Mouse (Mus musculus) gonadal fat pad, adult 2 months (tissue): Measurements from ENCODE around the gene Endou. TPM values are rescaled to one million over a fixed set of nuclear protein-coding genes. Genes with fewer than 3 reads are reported as not detected.

Experiments
- DNase-seq: peaks from one replicate; pipeline ENCODE4 v3.0.0-alpha.2; 2012; ENCODE audit warnings: low read depth
- polyA plus RNA-seq: library from polyadenylated mRNA; depleted of rRNA; stranded (reverse); fragments of >200 nt; gene quantifications from 2 replicates; pipeline ENCODE4 v1.2.3, GENCODE M21; 2012

Gene Endou
- polyA plus RNA-seq, 1 experiment: 3.2 TPM

- DNase-seq: no peak
Measured at GRCm38 (mm10) chr15:97754476-97754875, 23.3 kb upstream of the Endou start.

GRCm38 (mm10) chr15:97752491-97752890 is 21.4 kb upstream of the Endou start:
- DNase-seq: no peak

GRCm38 (mm10) chr15:97751676-97752075 is 20.5 kb upstream of the Endou start:
- no peak for DNase-seq

- DNase-seq: no peak
Measured at GRCm38 (mm10) chr15:97750697-97751096, 19.6 kb upstream of the Endou start.

GRCm38 (mm10) chr15:97749841-97750240 is 18.7 kb upstream of the Endou start:
- no peak for DNase-seq

- DNase-seq: no peak
Measured at GRCm38 (mm10) chr15:97749397-97749796, 18.3 kb upstream of the Endou start.

GRCm38 (mm10) chr15:97748964-97749363 is 17.8 kb upstream of the Endou start:
- no peak for DNase-seq

GRCm38 (mm10) chr15:97748309-97748708 is 17.2 kb upstream of the Endou start:
- no peak for DNase-seq

- no peak for DNase-seq
Measured at GRCm38 (mm10) chr15:97747486-97747885, 16.3 kb upstream of the Endou start.

GRCm38 (mm10) chr15:97746748-97747147 is 15.6 kb upstream of the Endou start:
- no peak for DNase-seq

- no peak for DNase-seq
Measured at GRCm38 (mm10) chr15:97746278-97746677, 15.1 kb upstream of the Endou start.

GRCm38 (mm10) chr15:97745331-97745730 is 14.2 kb upstream of the Endou start:
- DNase-seq: no peak

- no peak for DNase-seq
Measured at GRCm38 (mm10) chr15:97744930-97745329, 13.8 kb upstream of the Endou start.

- DNase-seq: no peak
Measured at GRCm38 (mm10) chr15:97743961-97744525, 12.9 kb upstream of the Endou start.

- no peak for DNase-seq
Measured at GRCm38 (mm10) chr15:97743210-97743609, 12.1 kb upstream of the Endou start.

GRCm38 (mm10) chr15:97742600-97742999 is 11.5 kb upstream of the Endou start:
- no peak for DNase-seq

GRCm38 (mm10) chr15:97742074-97742473 is 10.9 kb upstream of the Endou start:
- no peak for DNase-seq

GRCm38 (mm10) chr15:97741662-97742061 is 10.5 kb upstream of the Endou start:
- DNase-seq: no peak

- DNase-seq: no peak
Measured at GRCm38 (mm10) chr15:97740283-97740732, 9.2 kb upstream of the Endou start.

- no peak for DNase-seq
Measured at GRCm38 (mm10) chr15:97738923-97739322, 7.8 kb upstream of the Endou start.

GRCm38 (mm10) chr15:97731988-97732387 is 849 bp upstream of the Endou start:
- no peak for DNase-seq

GRCm38 (mm10) chr15:97730365-97730764 is 774 bp downstream of the Endou start:
- no peak for DNase-seq

GRCm38 (mm10) chr15:97728804-97729203 is 2.3 kb downstream of the Endou start:
- no peak for DNase-seq

- no peak for DNase-seq
Measured at GRCm38 (mm10) chr15:97728394-97728793, 2.7 kb downstream of the Endou start.
